Mouse (Mus musculus): ENCODE data around the gene Por. TPM values are rescaled to one million over a fixed set of nuclear protein-coding genes. Genes with fewer than 3 reads are reported as not detected.

Por gene
- polyA plus RNA-seq, 1 experiment from 2014 or later = 121 TPM

DNA sequence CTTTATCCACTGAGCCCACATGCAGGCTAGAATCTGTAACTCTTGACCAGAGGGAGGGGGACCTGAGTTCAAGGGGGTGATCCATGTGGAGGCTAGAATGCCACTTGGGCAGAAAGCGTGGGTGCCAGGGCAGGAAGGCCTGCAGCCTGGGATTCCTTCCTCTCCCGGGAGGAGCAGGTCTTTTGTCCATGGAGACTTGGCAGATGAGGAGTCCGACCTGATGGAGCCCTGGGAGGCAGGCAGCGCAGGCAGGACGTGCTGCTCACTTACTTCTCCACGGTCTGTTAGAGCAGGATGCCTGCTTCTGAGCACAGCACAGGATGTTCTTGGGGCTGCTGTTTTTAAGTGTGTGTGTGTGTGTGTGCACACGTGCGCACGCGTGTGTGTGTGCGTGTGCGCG is 37.2 kb downstream of the Por start:
- H3K27ac ChIP-seq (replicated peaks; ENCODE audit: low read depth, low read length) = no peak overlapping the region
- H3K4me2 ChIP-seq (ENCODE audit: low read depth, severe bottlenecking) = no peak overlapping the region
- 0 out of 2 replicates have a peak, but pooled peaks cover 2% of the 10 kb centered on the region for H3K9me3 ChIP-seq (ENCODE audit: control insufficient read depth, low read length)
- no peaks in the 10 kb centered on the region for H3K27me3 ChIP-seq (ENCODE audit: control insufficient read depth, insufficient read depth, low read length)
- DNase-seq (ENCODE audit: low spot score) (no peak), ATAC-seq (ENCODE audit: insufficient number of reproducible peaks, low FRiP score, low TSS enrichment, low read depth) (no peak)
- 96% methylated on average over 13 of the region's 13 CpGs for WGBS
- H3K4me1 ChIP-seq (ENCODE audit: control insufficient read depth, insufficient read depth, low read length) = no peaks in the 10 kb centered on the region
- no peak overlapping the region for H3K9ac ChIP-seq (ENCODE audit: low read length)
- H3K36me3 ChIP-seq (ENCODE audit: control insufficient read depth, insufficient read depth, low read length) = peaks cover 7% of the 10 kb centered on the region
- H3K4me3 ChIP-seq (ENCODE audit: low read depth, low read length) = no peak overlapping the region

DNA sequence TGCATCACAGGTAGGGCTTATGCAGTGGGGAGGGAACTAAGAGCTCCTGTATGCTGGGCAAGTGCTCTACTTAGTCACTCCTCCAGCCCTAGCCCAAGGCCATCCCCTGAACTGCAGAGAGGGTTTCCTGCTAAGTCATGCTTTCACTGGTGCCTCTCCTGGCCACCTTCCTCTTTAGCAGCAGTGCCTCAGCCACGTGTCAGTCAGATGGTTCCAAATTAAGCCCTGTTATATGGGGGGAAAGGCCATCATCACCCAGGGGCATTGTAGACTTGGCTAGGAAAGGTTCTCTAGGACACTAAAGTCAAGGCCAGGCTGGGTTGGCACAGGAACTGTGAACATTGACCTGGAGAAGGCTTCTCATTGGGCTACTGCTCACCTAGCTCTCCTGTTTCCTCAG is 38.0 kb downstream of the Por start:
- Histone ChIP-seq H3K27ac (replicated peaks; ENCODE audit: low read depth, low read length) (no peak overlapping the region), H3K4me3 (ENCODE audit: low read depth, low read length) (no peak overlapping the region), H3K9ac (ENCODE audit: low read length) (no peak overlapping the region), H3K4me2 (ENCODE audit: low read depth, severe bottlenecking) (no peak overlapping the region), H3K9me3 (ENCODE audit: control insufficient read depth, low read length) (0 out of 2 replicates have a peak, but pooled peaks cover 2% of the 10 kb centered on the region), H3K4me1 (ENCODE audit: control insufficient read depth, insufficient read depth, low read length) (no peaks in the 10 kb centered on the region), H3K27me3 (ENCODE audit: control insufficient read depth, insufficient read depth, low read length) (no peaks in the 10 kb centered on the region), H3K36me3 (ENCODE audit: control insufficient read depth, insufficient read depth, low read length) (peaks cover 7% of the 10 kb centered on the region)
- no peak for DNase-seq (ENCODE audit: low spot score)
- no peak for ATAC-seq (ENCODE audit: insufficient number of reproducible peaks, low FRiP score, low TSS enrichment, low read depth)
- 55% methylated on average over 1 of the region's 1 CpGs for WGBS

DNA sequence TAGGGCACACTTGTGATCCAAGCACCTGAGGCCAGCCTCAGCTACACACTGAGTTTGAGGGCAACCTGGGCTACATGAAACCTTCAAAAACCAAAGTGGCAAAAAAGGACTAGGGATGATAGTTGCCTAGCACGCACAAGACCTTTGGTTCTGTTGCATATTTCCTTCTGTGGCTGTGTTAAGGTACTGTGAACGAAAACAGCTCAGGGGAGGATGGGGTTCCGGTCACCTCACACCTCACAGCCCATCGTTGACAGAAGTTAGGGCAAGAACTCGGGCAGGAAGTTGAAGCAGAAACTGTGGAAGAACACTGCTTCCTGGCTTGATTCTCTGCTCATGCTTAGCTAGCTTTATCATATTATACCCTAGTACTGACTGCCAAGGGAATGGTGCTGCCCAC is 39.9 kb downstream of the Por start:
- no peak overlapping the region for H3K9ac ChIP-seq (ENCODE audit: low read length)
- ATAC-seq (ENCODE audit: insufficient number of reproducible peaks, low FRiP score, low TSS enrichment, low read depth) = no peak
- H3K27ac ChIP-seq (replicated peaks; ENCODE audit: low read depth, low read length) = no peak overlapping the region
- H3K9me3 ChIP-seq (ENCODE audit: control insufficient read depth, low read length) = 0 out of 2 replicates have a peak, but pooled peaks cover 2% of the 10 kb centered on the region
- H3K27me3 ChIP-seq (ENCODE audit: control insufficient read depth, insufficient read depth, low read length) = no peaks in the 10 kb centered on the region
- no peak overlapping the region for H3K4me3 ChIP-seq (ENCODE audit: low read depth, low read length)
- H3K4me1 ChIP-seq (ENCODE audit: control insufficient read depth, insufficient read depth, low read length) = peaks cover 7% of the 10 kb centered on the region; the same call in 1 of the 2 replicates
- 96% methylated on average over 5 of the region's 5 CpGs for WGBS
- no peak overlapping the region for H3K4me2 ChIP-seq (ENCODE audit: low read depth, severe bottlenecking)
- DNase-seq (ENCODE audit: low spot score) = no peak
- H3K36me3 ChIP-seq (ENCODE audit: control insufficient read depth, insufficient read depth, low read length) = peaks cover 7% of the 10 kb centered on the region

GRCm38 (mm10) chr5:135710599-135711214 is 40.9 kb downstream of the Por start:
- no peak for DNase-seq (ENCODE audit: low spot score)
- Histone ChIP-seq H3K4me2 (ENCODE audit: low read depth, severe bottlenecking) (no peak overlapping the region), H3K36me3 (ENCODE audit: control insufficient read depth, insufficient read depth, low read length) (peaks cover 7% of the 10 kb centered on the region), H3K4me3 (ENCODE audit: low read depth, low read length) (no peak overlapping the region), H3K4me1 (ENCODE audit: control insufficient read depth, insufficient read depth, low read length) (peaks cover 7% of the 10 kb centered on the region; the same call in 1 of the 2 replicates), H3K9ac (ENCODE audit: low read length) (no peak overlapping the region), H3K27me3 (ENCODE audit: control insufficient read depth, insufficient read depth, low read length) (no peaks in the 10 kb centered on the region), H3K9me3 (ENCODE audit: control insufficient read depth, low read length) (0 out of 2 replicates have a peak, but pooled peaks cover 2% of the 10 kb centered on the region), H3K27ac (replicated peaks; ENCODE audit: low read depth, low read length) (no peak overlapping the region)
- no peak for ATAC-seq (ENCODE audit: insufficient number of reproducible peaks, low FRiP score, low TSS enrichment, low read depth)
- WGBS = 79% methylated on average over 7 of the region's 7 CpGs

- peaks cover 7% of the 10 kb centered on the region; the same call in 1 of the 2 replicates for H3K4me1 ChIP-seq (ENCODE audit: control insufficient read depth, insufficient read depth, low read length)
- no peak overlapping the region for H3K9ac ChIP-seq (ENCODE audit: low read length)
- H3K4me2 ChIP-seq (ENCODE audit: low read depth, severe bottlenecking) = no peak overlapping the region
- no peak overlapping the region for H3K27ac ChIP-seq (replicated peaks; ENCODE audit: low read depth, low read length)
- H3K36me3 ChIP-seq (ENCODE audit: control insufficient read depth, insufficient read depth, low read length) = peaks cover 11% of the 10 kb centered on the region
- no peak overlapping the region for H3K4me3 ChIP-seq (ENCODE audit: low read depth, low read length)
- ATAC-seq (ENCODE audit: insufficient number of reproducible peaks, low FRiP score, low TSS enrichment, low read depth) (no peak), DNase-seq (ENCODE audit: low spot score) (no peak)
- no peaks in the 10 kb centered on the region for H3K27me3 ChIP-seq (ENCODE audit: control insufficient read depth, insufficient read depth, low read length)
- 0 out of 2 replicates have a peak, but pooled peaks cover 2% of the 10 kb centered on the region for H3K9me3 ChIP-seq (ENCODE audit: control insufficient read depth, low read length)
- 94% methylated on average over 13 of the region's 13 CpGs for WGBS
Measured at GRCm38 (mm10) chr5:135711582-135712355, 41.9 kb downstream of the Por start.

DNA sequence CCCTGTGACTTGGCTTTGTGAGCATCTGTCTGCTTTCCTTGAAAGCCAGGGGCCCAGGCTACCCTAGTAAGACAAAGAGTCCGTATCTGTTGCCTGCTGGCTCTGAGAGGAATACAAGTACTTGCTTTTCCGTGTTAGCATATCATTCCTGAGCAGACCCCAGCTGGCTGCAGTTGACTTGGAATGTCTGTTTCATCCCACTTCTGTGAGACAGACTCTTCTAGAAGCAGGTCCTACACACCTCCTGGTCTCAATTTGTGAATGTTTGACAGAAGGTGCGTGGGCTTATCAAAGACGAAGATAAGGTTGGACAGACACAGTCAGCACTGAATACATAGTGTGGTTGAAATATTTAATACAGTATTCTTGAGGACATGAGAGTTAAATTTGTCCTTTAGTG is 43.0 kb downstream of the Por start:
- Histone ChIP-seq H3K27ac (replicated peaks; ENCODE audit: low read depth, low read length) (no peak overlapping the region), H3K36me3 (ENCODE audit: control insufficient read depth, insufficient read depth, low read length) (peaks cover 7% of the 10 kb centered on the region; the same call in 1 of the 2 replicates), H3K27me3 (ENCODE audit: control insufficient read depth, insufficient read depth, low read length) (no peaks in the 10 kb centered on the region), H3K4me3 (ENCODE audit: low read depth, low read length) (no peak overlapping the region), H3K9me3 (ENCODE audit: control insufficient read depth, low read length) (0 out of 2 replicates have a peak, but pooled peaks cover 2% of the 10 kb centered on the region), H3K4me1 (ENCODE audit: control insufficient read depth, insufficient read depth, low read length) (peaks cover 7% of the 10 kb centered on the region; the same call in 1 of the 2 replicates), H3K9ac (ENCODE audit: low read length) (no peak overlapping the region), H3K4me2 (ENCODE audit: low read depth, severe bottlenecking) (no peak overlapping the region)
- WGBS = 88% methylated on average over 4 of the region's 4 CpGs
- DNase-seq (ENCODE audit: low spot score) (no peak), ATAC-seq (ENCODE audit: insufficient number of reproducible peaks, low FRiP score, low TSS enrichment, low read depth) (no peak)

DNA sequence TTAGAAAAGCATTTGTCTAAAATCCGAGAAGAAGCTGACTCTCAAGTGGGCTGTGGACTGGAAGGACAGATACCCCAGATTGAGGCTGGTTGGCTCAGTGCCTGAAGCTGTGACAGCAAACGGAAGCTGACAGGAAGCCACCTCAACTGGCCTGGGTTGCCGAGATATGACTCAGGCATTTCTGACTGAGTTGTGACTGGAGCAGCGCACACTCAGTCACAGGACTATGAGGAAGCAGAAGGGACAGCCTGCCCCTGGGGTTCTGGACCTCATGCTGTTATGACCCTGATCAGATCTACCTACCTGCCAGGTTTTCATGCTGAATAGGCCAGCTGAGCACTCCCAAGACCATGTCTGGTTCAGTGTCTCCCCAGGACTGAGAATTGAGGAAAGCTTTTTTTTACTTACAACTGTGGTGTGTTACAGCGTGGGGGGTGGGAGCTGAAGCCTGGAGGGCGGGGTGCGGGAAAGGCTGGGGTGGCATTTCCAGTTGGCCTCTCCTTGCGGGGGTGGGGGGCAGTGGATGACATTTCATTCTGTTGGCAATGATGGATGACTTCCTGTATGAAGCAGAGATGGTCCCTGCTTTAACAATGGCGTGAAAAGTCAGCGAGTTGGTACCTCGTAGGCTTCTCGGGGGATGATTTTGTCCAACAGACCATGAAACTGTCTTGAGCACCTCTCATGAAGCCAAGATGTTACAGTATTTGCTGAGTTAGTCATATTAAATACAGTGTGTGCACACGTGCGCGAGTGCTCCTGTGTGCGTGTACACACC is 43.8 kb downstream of the Por start:
- Histone ChIP-seq H3K27me3 (ENCODE audit: control insufficient read depth, insufficient read depth, low read length) (no peaks in the 10 kb centered on the region), H3K4me3 (ENCODE audit: low read depth, low read length) (no peak overlapping the region), H3K4me2 (ENCODE audit: low read depth, severe bottlenecking) (no peak overlapping the region), H3K4me1 (ENCODE audit: control insufficient read depth, insufficient read depth, low read length) (peaks cover 7% of the 10 kb centered on the region; the same call in 1 of the 2 replicates), H3K36me3 (ENCODE audit: control insufficient read depth, insufficient read depth, low read length) (peaks cover 9% of the 10 kb centered on the region), H3K27ac (replicated peaks; ENCODE audit: low read depth, low read length) (no peak overlapping the region), H3K9ac (ENCODE audit: low read length) (no peak overlapping the region), H3K9me3 (ENCODE audit: control insufficient read depth, low read length) (0 out of 2 replicates have a peak, but pooled peaks cover 2% of the 10 kb centered on the region)
- 75% methylated on average over 16 of the region's 16 CpGs for WGBS
- ATAC-seq (ENCODE audit: insufficient number of reproducible peaks, low FRiP score, low TSS enrichment, low read depth) (no peak), DNase-seq (ENCODE audit: low spot score) (no peak)

DNA sequence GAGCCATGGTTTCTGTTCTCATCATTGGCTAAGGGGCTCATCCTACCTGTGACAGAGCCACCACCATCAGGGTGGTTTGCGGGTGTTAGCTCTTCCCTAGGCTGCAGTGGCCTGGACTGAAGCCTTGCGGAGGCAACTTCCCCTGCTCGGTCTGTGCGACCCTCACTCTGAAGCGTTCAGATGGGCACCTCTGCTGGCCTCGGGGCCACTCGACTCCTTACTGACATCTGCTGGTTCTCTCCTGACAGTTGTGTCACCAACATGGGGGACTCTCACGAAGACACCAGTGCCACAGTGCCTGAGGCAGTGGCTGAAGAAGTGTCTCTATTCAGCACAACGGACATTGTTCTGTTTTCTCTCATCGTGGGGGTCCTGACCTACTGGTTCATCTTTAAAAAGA is 45.8 kb downstream of the Por start:
- Histone ChIP-seq H3K9me3 (ENCODE audit: control insufficient read depth, low read length) (no peaks in the 10 kb centered on the region), H3K4me3 (ENCODE audit: low read depth, low read length) (no peak overlapping the region), H3K4me2 (ENCODE audit: low read depth, severe bottlenecking) (no peak overlapping the region), H3K9ac (ENCODE audit: low read length) (no peak overlapping the region), H3K4me1 (ENCODE audit: control insufficient read depth, insufficient read depth, low read length) (peaks cover 7% of the 10 kb centered on the region; the same call in 1 of the 2 replicates), H3K27me3 (ENCODE audit: control insufficient read depth, insufficient read depth, low read length) (no peaks in the 10 kb centered on the region), H3K27ac (replicated peaks; ENCODE audit: low read depth, low read length) (no peak overlapping the region), H3K36me3 (ENCODE audit: control insufficient read depth, insufficient read depth, low read length) (peaks cover 6% of the 10 kb centered on the region)
- 70% methylated on average over 10 of the region's 10 CpGs for WGBS
- ATAC-seq (ENCODE audit: insufficient number of reproducible peaks, low FRiP score, low TSS enrichment, low read depth) = no peak
- no peak for DNase-seq (ENCODE audit: low spot score)
